Mouse (Mus musculus): ENCODE measurements around the gene 9130008F23Rik.

Gene 9130008F23Rik

GRCm38 (mm10) chr17:40879924-40880691 lies at the start of gene 9130008F23Rik:
Gene 9130008F23Rik, minus strand, starts transcription at chr17:40880559.
- DNase-seq (ENCODE audit: low spot score in 2 of 2), result no peak

- no peak for DNase-seq (ENCODE audit: low spot score in 2 of 2)
Measured at GRCm38 (mm10) chr17:40915499-40915898, 35.1 kb upstream of the 9130008F23Rik start.

- no peak for DNase-seq (ENCODE audit: low spot score in 2 of 2)
Measured at GRCm38 (mm10) chr17:40914250-40914649, 33.9 kb upstream of the 9130008F23Rik start, which contains the start of gene Glyatl3. Gene Glyatl3, minus strand, starts transcription at chr17:40914350.

GRCm38 (mm10) chr17:40904721-40905154 lies 24.4 kb upstream of the 9130008F23Rik start:
- DNase-seq (ENCODE audit: low spot score in 2 of 2), result no peak

GRCm38 (mm10) chr17:40904056-40904597 lies 23.8 kb upstream of the 9130008F23Rik start:
- no peak for DNase-seq (ENCODE audit: low spot score in 2 of 2)

- DNase-seq (ENCODE audit: low spot score in 2 of 2), result no peak
Measured at GRCm38 (mm10) chr17:40903345-40903744, 23.0 kb upstream of the 9130008F23Rik start.

GRCm38 (mm10) chr17:40899783-40900363 lies 19.5 kb upstream of the 9130008F23Rik start:
- no peak for DNase-seq (ENCODE audit: low spot score in 2 of 2)

- DNase-seq (ENCODE audit: low spot score in 2 of 2), result no peak
Measured at GRCm38 (mm10) chr17:40896863-40897262, 16.5 kb upstream of the 9130008F23Rik start.

- no peak for DNase-seq (ENCODE audit: low spot score in 2 of 2)
Measured at GRCm38 (mm10) chr17:40887849-40888536, 7.6 kb upstream of the 9130008F23Rik start.

- no peak for DNase-seq (ENCODE audit: low spot score in 2 of 2)
Measured at GRCm38 (mm10) chr17:40885155-40885554, 4.8 kb upstream of the 9130008F23Rik start.

GRCm38 (mm10) chr17:40882172-40882571 lies 1.8 kb upstream of the 9130008F23Rik start:
- DNase-seq (ENCODE audit: low spot score in 2 of 2), result no peak

- DNase-seq (ENCODE audit: low spot score in 2 of 2), result no peak
Measured at GRCm38 (mm10) chr17:40879528-40879923, 833 bp downstream of the 9130008F23Rik start.

GRCm38 (mm10) chr17:40877741-40878140 lies 2.6 kb downstream of the 9130008F23Rik start:
- no peak for DNase-seq (ENCODE audit: low spot score in 2 of 2)

- no peak for DNase-seq (ENCODE audit: low spot score in 2 of 2)
Measured at GRCm38 (mm10) chr17:40875568-40875967, 4.8 kb downstream of the 9130008F23Rik start.

GRCm38 (mm10) chr17:40874701-40875100 lies 5.7 kb downstream of the 9130008F23Rik start:
- DNase-seq (ENCODE audit: low spot score in 2 of 2), result no peak

GRCm38 (mm10) chr17:40873582-40874011 lies 6.8 kb downstream of the 9130008F23Rik start:
- DNase-seq (ENCODE audit: low spot score in 2 of 2), result no peak

GRCm38 (mm10) chr17:40872626-40873025 lies 7.7 kb downstream of the 9130008F23Rik start:
- no peak for DNase-seq (ENCODE audit: low spot score in 2 of 2)

- DNase-seq (ENCODE audit: low spot score in 2 of 2), result no peak
Measured at GRCm38 (mm10) chr17:40868952-40869747, 11.2 kb downstream of the 9130008F23Rik start.

GRCm38 (mm10) chr17:40855065-40855464 lies 25.3 kb downstream of the 9130008F23Rik start:
- no peak for DNase-seq (ENCODE audit: low spot score in 2 of 2)

- no peak for DNase-seq (ENCODE audit: low spot score in 2 of 2)
Measured at GRCm38 (mm10) chr17:40837308-40837707, 43.1 kb downstream of the 9130008F23Rik start.

- DNase-seq (ENCODE audit: low spot score in 2 of 2), result no peak
Measured at GRCm38 (mm10) chr17:40831870-40832269, 48.5 kb downstream of the 9130008F23Rik start.

All from frontal cortex, postnatal 14 days (tissue).